ENCODE assay signal across 8 mouse cellular contexts in genomic region chr4:34886490-34887111, GRCm38 (mm10). TPM values are rescaled to one million over a fixed set of nuclear protein-coding genes. Genes with fewer than 3 reads are reported as not detected.
A peak's percentile ranks its signal among the peaks of the same experiment; 100 is the strongest.
DNase-seq lines count a peak whose midpoint lies in the region; ATAC-seq and TF ChIP-seq lines count a peak whose summit lies in the region.

No protein-coding gene starts in this region.

- H3K4me2 ChIP-seq in lung, postnatal 0 days (replicated peaks; ENCODE audit: low read depth, low read length), result peak overlapping the region; percentile 78

- WGBS in hindbrain, embryonic 10.5 days, result under 1% methylated on average over 48 of the region's 48 CpGs
- WGBS in lung, postnatal 0 days, result under 1% methylated on average over 45 of the region's 48 CpGs

- ATAC-seq in frontal cortex, adult (ENCODE audit: low TSS enrichment), result peak; percentile 76
- ATAC-seq in lung, postnatal 0 days, result peak; percentile 82

- no peaks in the 10 kb centered on the region for H3K36me3 ChIP-seq in hindbrain, embryonic 10.5 days
- H3K36me3 ChIP-seq in lung, postnatal 0 days (ENCODE audit: insufficient read depth, low read length), result no peaks in the 10 kb centered on the region

- peak overlapping the region; percentile 63 for H3K9ac ChIP-seq in lung, postnatal 0 days (replicated peaks; ENCODE audit: low read depth)

- no peak; the same call in 1 of the 2 replicates for TF ChIP-seq CTCF in lung, postnatal 0 days (IDR thresholded peaks at IDR 0.05)

- peaks cover 26% of the 10 kb centered on the region for H3K4me1 ChIP-seq in hindbrain, embryonic 10.5 days (replicated peaks)
- H3K4me1 ChIP-seq in lung, postnatal 0 days (ENCODE audit: insufficient read depth, low read depth, low read length), result peaks cover 12% of the 10 kb centered on the region; the same call in 1 of the 2 replicates

- H3K4me3 ChIP-seq in hindbrain, embryonic 10.5 days, result peak overlapping the region; percentile 71
- H3K4me3 ChIP-seq in lung, postnatal 0 days (ENCODE audit: low read depth, low read length), result peak overlapping the region; percentile 69

- H3K9me3 ChIP-seq in hindbrain, embryonic 10.5 days, result no peaks in the 10 kb centered on the region
- no peaks in the 10 kb centered on the region for H3K9me3 ChIP-seq in lung, postnatal 0 days (ENCODE audit: low read length)

- peak overlapping the region; percentile 95 for H3K27ac ChIP-seq in hindbrain, embryonic 10.5 days
- H3K27ac ChIP-seq in lung, postnatal 0 days (ENCODE audit: low read length), result peak overlapping the region; percentile 78

- peak; percentile 86 for DNase-seq in MN1 (ENCODE audit: low spot score)
- DNase-seq in cerebellum, adult 9-10 months, result peak; percentile 69
- DNase-seq in hindbrain, embryonic 10.5 days (ENCODE audit: low spot score), result peak; percentile 89
- DNase-seq in layer of hippocampus, postnatal 10 days (ENCODE audit: low spot score in 2 of 2), result peak; percentile 71 to 82
- DNase-seq in lung, postnatal 0 days (ENCODE audit: low spot score), result peak; percentile 96
- peak; percentile 64 for DNase-seq in ovary, postnatal 10 days (ENCODE audit: low spot score)
- peak; percentile 84 for DNase-seq in thymus, postnatal 0 days (ENCODE audit: low spot score)

- TF ChIP-seq EP300 in lung, postnatal 0 days (IDR thresholded peaks at IDR 0.05), result no peak

- peaks cover 36% of the 10 kb centered on the region for H3K27me3 ChIP-seq in hindbrain, embryonic 10.5 days (ENCODE audit: insufficient read depth, poor library complexity, severe bottlenecking)
- H3K27me3 ChIP-seq in lung, postnatal 0 days (replicated peaks; ENCODE audit: insufficient read depth, low read length), result no peaks in the 10 kb centered on the region

RNA-seq across cellular contexts. Expression of gene Zfp292, which starts 3.8 kb away (rescaled TPM):
- 21.0 and 22.8 TPM in 2 replicates for polyA plus RNA-seq in hindbrain, embryonic 10.5 days (2016; fragmentation: Nextera tagmentation; extraction: Ambion mirVana)
- 10 to 100 TPM; 26.1 to 27.7 TPM for total RNA-seq in layer of hippocampus, postnatal 10 days (2021)
- polyA plus RNA-seq in lung, postnatal 0 days (2015; fragmentation: Nextera tagmentation; extraction: Ambion mirVana), result 9.0 and 10.3 TPM in 2 replicates
- polyA plus RNA-seq in thymus, postnatal 0 days (2015; fragmentation: Nextera tagmentation; extraction: Ambion mirVana), result 19.3 and 20.7 TPM in 2 replicates

RNA-seq across cellular contexts. Expression of gene Cga, which starts 7.0 kb away (rescaled TPM):
- polyA plus RNA-seq in hindbrain, embryonic 10.5 days (2016; fragmentation: Nextera tagmentation; extraction: Ambion mirVana), result 0.41 and 0.78 TPM in 2 replicates
- total RNA-seq in layer of hippocampus, postnatal 10 days (2021), result not detected
- polyA plus RNA-seq in lung, postnatal 0 days (2015; fragmentation: Nextera tagmentation; extraction: Ambion mirVana), result not detected in 2 replicates
- 1.7 and 1.8 TPM in 2 replicates for polyA plus RNA-seq in thymus, postnatal 0 days (2015; fragmentation: Nextera tagmentation; extraction: Ambion mirVana)

Comparison
In these comparisons a context has a peak if more than half of its experiments do, and no peak if none do; other contexts are left out.
1. Peak in every context shown above with its lines: DNase-seq, ATAC-seq, H3K4me3 ChIP-seq and H3K27ac ChIP-seq.